In the genomic region with DNA sequence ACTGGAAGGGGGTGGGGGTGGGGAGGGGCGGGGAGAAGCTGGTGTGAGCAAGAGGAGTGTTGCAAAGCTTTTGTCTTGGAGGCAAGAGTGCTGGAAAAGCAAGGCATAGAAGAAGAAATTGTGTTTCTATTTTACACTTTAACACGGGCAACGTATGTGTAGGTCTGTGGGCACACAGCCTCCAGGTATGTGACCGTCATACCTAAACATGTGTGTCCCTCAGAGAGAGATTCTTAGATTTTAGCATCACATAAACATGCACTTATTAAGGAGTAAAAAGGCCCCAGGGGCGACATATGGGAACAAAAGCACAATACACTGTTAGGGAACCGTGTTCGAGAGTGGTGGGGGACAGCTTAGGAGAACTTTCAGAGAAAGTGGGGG, we compare ENCODE assay signal across 8 mouse cellular contexts.
DNase-seq lines count a peak whose midpoint lies in the region; ATAC-seq and TF ChIP-seq lines count a peak whose summit lies in the region.

No protein-coding gene starts in this region.

- H3K27me3 ChIP-seq in heart, embryonic 13.5 days (replicated peaks) = no peaks in the 10 kb centered on the region
- no peaks in the 10 kb centered on the region for H3K27me3 ChIP-seq in lung, postnatal 0 days (replicated peaks; ENCODE audit: insufficient read depth, low read length)
- H3K27me3 ChIP-seq in limb, embryonic 13.5 days = no peaks in the 10 kb centered on the region
- H3K27me3 ChIP-seq in stomach, embryonic 16.5 days (ENCODE audit: control insufficient read depth, insufficient read depth, low read length) = no peaks in the 10 kb centered on the region

- no peak overlapping the region for H3K4me3 ChIP-seq in heart, embryonic 13.5 days
- H3K4me3 ChIP-seq in lung, postnatal 0 days (ENCODE audit: low read depth, low read length) = no peak overlapping the region
- H3K4me3 ChIP-seq in limb, embryonic 13.5 days = no peak overlapping the region
- no peak overlapping the region for H3K4me3 ChIP-seq in stomach, embryonic 16.5 days (replicated peaks; ENCODE audit: low read length)

- WGBS in heart, embryonic 13.5 days = 60% methylated on average over 7 of the region's 7 CpGs
- WGBS in lung, postnatal 0 days = 50% methylated on average over 7 of the region's 7 CpGs
- 32% methylated on average over 7 of the region's 7 CpGs for WGBS in limb, embryonic 13.5 days
- WGBS in stomach, embryonic 16.5 days = 55% methylated on average over 7 of the region's 7 CpGs

- no peak for TF ChIP-seq EP300 in lung, postnatal 0 days (IDR thresholded peaks at IDR 0.05)

- H3K4me2 ChIP-seq in heart, embryonic 13.5 days = peak overlapping the region; percentile 57
- H3K4me2 ChIP-seq in lung, postnatal 0 days (replicated peaks; ENCODE audit: low read depth, low read length) = no peak overlapping the region
- peak overlapping the region; percentile 41 for H3K4me2 ChIP-seq in limb, embryonic 13.5 days (replicated peaks)
- no peak overlapping the region for H3K4me2 ChIP-seq in stomach, embryonic 16.5 days (ENCODE audit: low read depth, low read length)

- peak overlapping the region; percentile 97 for H3K27ac ChIP-seq in heart, embryonic 13.5 days (replicated peaks)
- peak overlapping the region; percentile 64; the same call in 1 of the 2 replicates for H3K27ac ChIP-seq in lung, postnatal 0 days (ENCODE audit: low read length)
- H3K27ac ChIP-seq in limb, embryonic 13.5 days = peak overlapping the region; percentile 82
- H3K27ac ChIP-seq in stomach, embryonic 16.5 days (ENCODE audit: low read length) = peak overlapping the region; percentile 85

- DNase-seq in heart, adult 8-10 months (ENCODE audit: low spot score) = no peak
- no peak for DNase-seq in lung, postnatal 0 days (ENCODE audit: low spot score)
- DNase-seq in lung, postnatal 14 days = no peak
- DNase-seq in frontal cortex, postnatal 25 days (ENCODE audit: low spot score in 2 of 2) = no peak
- DNase-seq in kidney, adult 18-20 months = no peak

- H3K9ac ChIP-seq in heart, embryonic 13.5 days = peak overlapping the region; percentile 53; the same call in 1 of the 2 replicates
- no peak overlapping the region for H3K9ac ChIP-seq in lung, postnatal 0 days (replicated peaks; ENCODE audit: low read depth)
- H3K9ac ChIP-seq in limb, embryonic 13.5 days = no peak overlapping the region
- peak overlapping the region; percentile 4; the same call in 1 of the 2 replicates for H3K9ac ChIP-seq in stomach, embryonic 16.5 days (ENCODE audit: low read length)

- TF ChIP-seq CTCF in lung, postnatal 0 days (IDR thresholded peaks at IDR 0.05) = no peak

- H3K9me3 ChIP-seq in heart, embryonic 13.5 days = no peaks in the 10 kb centered on the region
- no peaks in the 10 kb centered on the region for H3K9me3 ChIP-seq in lung, postnatal 0 days (ENCODE audit: low read length)
- H3K9me3 ChIP-seq in limb, embryonic 13.5 days = no peaks in the 10 kb centered on the region
- no peaks in the 10 kb centered on the region for H3K9me3 ChIP-seq in stomach, embryonic 16.5 days (replicated peaks; ENCODE audit: control insufficient read depth, low read length)

- ATAC-seq in heart, embryonic 13.5 days (ENCODE audit: extremely low read depth, insufficient number of reproducible peaks, low FRiP score, low TSS enrichment) = no peak
- ATAC-seq in lung, postnatal 0 days = no peak
- no peak; the same call in 1 of the 2 replicates for ATAC-seq in limb, embryonic 13.5 days (ENCODE audit: low FRiP score, low read depth)
- no peak for ATAC-seq in stomach, embryonic 16.5 days (ENCODE audit: insufficient read depth, low FRiP score)

- H3K36me3 ChIP-seq in heart, embryonic 13.5 days = no peaks in the 10 kb centered on the region
- no peaks in the 10 kb centered on the region for H3K36me3 ChIP-seq in lung, postnatal 0 days (ENCODE audit: insufficient read depth, low read length)
- no peaks in the 10 kb centered on the region for H3K36me3 ChIP-seq in limb, embryonic 13.5 days
- no peaks in the 10 kb centered on the region for H3K36me3 ChIP-seq in stomach, embryonic 16.5 days (ENCODE audit: control insufficient read depth, insufficient read depth, low read length)

- peaks cover 79% of the 10 kb centered on the region for H3K4me1 ChIP-seq in heart, embryonic 13.5 days
- H3K4me1 ChIP-seq in lung, postnatal 0 days (ENCODE audit: insufficient read depth, low read depth, low read length) = peaks cover 10% of the 10 kb centered on the region
- H3K4me1 ChIP-seq in limb, embryonic 13.5 days = peaks cover 45% of the 10 kb centered on the region
- peaks cover 31% of the 10 kb centered on the region for H3K4me1 ChIP-seq in stomach, embryonic 16.5 days (ENCODE audit: control insufficient read depth, insufficient read depth, low read length)

Comparison
In these comparisons a context has a peak if more than half of its experiments do, and no peak if none do; other contexts are left out.
1. H3K4me2 ChIP-seq: peak in heart, embryonic 13.5 days (single experiment) and limb, embryonic 13.5 days (single experiment); none in lung, postnatal 0 days (single experiment) and stomach, embryonic 16.5 days (single experiment).
2. H3K9ac ChIP-seq: peak in heart, embryonic 13.5 days (single experiment) and stomach, embryonic 16.5 days (single experiment); none in lung, postnatal 0 days (single experiment) and limb, embryonic 13.5 days (single experiment).
3. Peak in every context shown above with its lines, with median percentiles within 50 percentile points of each other: H3K27ac ChIP-seq.